In the genomic region with DNA sequence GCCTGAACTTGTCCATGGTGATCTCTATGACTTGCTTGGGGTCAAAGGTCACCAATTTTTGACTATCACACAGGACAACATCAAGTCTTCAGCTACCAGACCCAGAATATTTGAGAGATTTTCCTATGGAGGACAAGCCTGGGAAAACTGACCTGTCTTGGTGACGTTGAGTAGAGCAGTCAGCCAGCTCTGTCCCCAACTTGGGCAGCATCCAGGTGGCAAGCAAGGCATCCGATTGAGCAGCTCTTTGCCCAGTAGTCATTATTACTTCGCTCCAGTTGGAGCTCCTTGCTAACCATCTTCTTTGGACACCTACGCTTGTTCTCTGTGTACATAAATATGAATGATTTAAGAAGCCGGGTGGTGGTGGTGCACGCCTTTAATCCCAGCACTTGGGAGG, we compare ENCODE assay signal across 29 mouse cellular contexts. TPM values are rescaled to one million over a fixed set of nuclear protein-coding genes. Genes with fewer than 3 reads are reported as not detected.
DNase-seq lines count a peak whose midpoint lies in the region; ATAC-seq lines count a peak whose summit lies in the region.
"Had no signal": no experiment of that assay in that cellular context is flagged by ENCODE, and none has a peak within 500 bp of the region (broad histone marks: within the 10 kb centered on the region; RNA-seq: fewer than 3 reads in every experiment).

No protein-coding gene starts in this region.

- H3K9ac ChIP-seq in midbrain, embryonic 11.5 days (ENCODE audit: low read length): no peak overlapping the region
- H3K9ac ChIP-seq in midbrain, embryonic 16.5 days (ENCODE audit: low read depth, low read length): no peak overlapping the region
- H3K9ac ChIP-seq: embryonic facial prominence, embryonic 12.5 days; heart, embryonic 12.5 days; hindbrain, embryonic 14.5 days; limb, embryonic 13.5 days; liver, embryonic 12.5 days; liver, postnatal 0 days; midbrain, embryonic 13.5 days had no signal

- intact Hi-C loops in heart, postnatal 25 days (cut with DNase I): no loop called here

- H3K36me3 ChIP-seq in midbrain, embryonic 11.5 days (ENCODE audit: control insufficient read depth, insufficient read depth, low read length): no peaks in the 10 kb centered on the region
- 0 out of 2 replicates have a peak, but pooled peaks cover 2% of the 10 kb centered on the region for H3K36me3 ChIP-seq in midbrain, embryonic 16.5 days (ENCODE audit: control insufficient read depth, insufficient read depth, low read length)
- H3K36me3 ChIP-seq: embryonic facial prominence, embryonic 12.5 days; limb, embryonic 13.5 days; liver, embryonic 12.5 days had no signal

- H3K4me3 ChIP-seq in midbrain, embryonic 11.5 days (ENCODE audit: low read depth, low read length): no peak overlapping the region
- H3K4me3 ChIP-seq in midbrain, embryonic 16.5 days (ENCODE audit: low read depth, low read length): no peak overlapping the region
- H3K4me3 ChIP-seq: embryonic facial prominence, embryonic 12.5 days; gastrocnemius, adult 2 months; heart, embryonic 12.5 days; left cerebral cortex, adult 2 months; limb, embryonic 13.5 days; liver, embryonic 12.5 days; megakaryocyte, embryonic 14.5 days; midbrain, embryonic 13.5 days had no signal

- H3K27me3 ChIP-seq in midbrain, embryonic 11.5 days (ENCODE audit: control insufficient read depth, insufficient read depth, low read length): no peaks in the 10 kb centered on the region
- H3K27me3 ChIP-seq in midbrain, embryonic 16.5 days (ENCODE audit: control insufficient read depth, insufficient read depth, low read depth, low read length): no peaks in the 10 kb centered on the region
- H3K27me3 ChIP-seq: CH12.LX; embryonic facial prominence, embryonic 12.5 days; heart, embryonic 12.5 days; limb, embryonic 13.5 days; liver, embryonic 12.5 days; megakaryocyte, embryonic 14.5 days; midbrain, embryonic 13.5 days had no signal

- DNase-seq in adrenal gland, postnatal 10 days: peak; percentile 38
- no peak for DNase-seq in adrenal gland, postnatal 25 days
- DNase-seq in midbrain, embryonic 11.5 days (ENCODE audit: low spot score, missing footprints): peak; percentile 26
- DNase-seq in cerebellum, postnatal 14 days: peak; percentile 33 to 38
- DNase-seq in lung, postnatal 10 days: no peak
- DNase-seq in heart, postnatal 25 days (ENCODE audit: low spot score): no peak
- DNase-seq: adrenal gland, adult 8-10 months; embryo, embryonic 11 days; gastrocnemius, adult 2 months; gastrocnemius, postnatal 36 days; heart, adult 18-20 months; kidney, postnatal 25 days; liver, postnatal 0 days; lung, postnatal 4 days; thymus, postnatal 14 days had no signal

- no peaks in the 10 kb centered on the region for H3K4me1 ChIP-seq in midbrain, embryonic 11.5 days (ENCODE audit: control insufficient read depth, insufficient read depth, low read length)
- no peaks in the 10 kb centered on the region for H3K4me1 ChIP-seq in midbrain, embryonic 16.5 days (ENCODE audit: control insufficient read depth, insufficient read depth, low read length)
- H3K4me1 ChIP-seq: embryonic facial prominence, embryonic 12.5 days; heart, embryonic 12.5 days; limb, embryonic 13.5 days; liver, embryonic 12.5 days; megakaryocyte, embryonic 14.5 days; midbrain, embryonic 13.5 days had no signal

- no peak overlapping the region for H3K4me2 ChIP-seq in midbrain, embryonic 11.5 days
- no peak overlapping the region for H3K4me2 ChIP-seq in midbrain, embryonic 16.5 days (ENCODE audit: low read length)
- H3K4me2 ChIP-seq: embryonic facial prominence, embryonic 12.5 days; heart, embryonic 12.5 days; hindbrain, embryonic 14.5 days; limb, embryonic 13.5 days; liver, embryonic 12.5 days; midbrain, embryonic 13.5 days had no signal

- 82% methylated on average over 6 of the region's 6 CpGs for WGBS in midbrain, embryonic 11.5 days
- WGBS in midbrain, embryonic 16.5 days: 92% methylated on average over 6 of the region's 6 CpGs

- H3K27ac ChIP-seq in midbrain, embryonic 11.5 days (ENCODE audit: low read depth, low read length): no peak overlapping the region
- no peak overlapping the region for H3K27ac ChIP-seq in midbrain, embryonic 16.5 days (ENCODE audit: low read length)
- H3K27ac ChIP-seq: embryonic facial prominence, embryonic 12.5 days; gastrocnemius, adult 2 months; hindbrain, embryonic 14.5 days; left cerebral cortex, adult 2 months; limb, embryonic 13.5 days; liver, embryonic 12.5 days; midbrain, embryonic 13.5 days had no signal

- H3K9me3 ChIP-seq in midbrain, embryonic 11.5 days (ENCODE audit: control insufficient read depth, low read length): no peaks in the 10 kb centered on the region
- no peaks in the 10 kb centered on the region for H3K9me3 ChIP-seq in midbrain, embryonic 16.5 days (replicated peaks; ENCODE audit: control insufficient read depth, low read length, poor library complexity, severe bottlenecking)
- H3K9me3 ChIP-seq: embryonic facial prominence, embryonic 12.5 days; heart, embryonic 12.5 days; limb, embryonic 13.5 days; liver, embryonic 12.5 days; megakaryocyte, embryonic 14.5 days; midbrain, embryonic 13.5 days had no signal

- no peak for ATAC-seq in midbrain, embryonic 11.5 days (ENCODE audit: low FRiP score)
- ATAC-seq in midbrain, embryonic 16.5 days: no peak
- ATAC-seq: activated CD4-positive, CD25-positive, alpha-beta regulatory T cell, adult 4 months; forebrain, embryonic 14.5 days; intestine, postnatal 0 days; liver, embryonic 12.5 days; liver, postnatal 0 days; midbrain, embryonic 13.5 days had no signal

RNA-seq across cellular contexts. Expression of gene P2ry12, which starts 8.1 kb away (rescaled TPM):
- total RNA-seq in adrenal gland, postnatal 10 days (2021): 1 to 10 TPM; 3.3 to 3.5 TPM
- 1.4 and 3.2 TPM in 2 replicates for total RNA-seq in adrenal gland, postnatal 25 days (2021)
- 2.7 and 3.9 TPM in 2 replicates for polyA plus RNA-seq in midbrain, embryonic 11.5 days (2014; fragmentation: Nextera tagmentation; extraction: Ambion mirVana)
- 4.9 and 6.4 TPM in 2 replicates for polyA plus RNA-seq in midbrain, embryonic 16.5 days (2015; fragmentation: Nextera tagmentation; extraction: Ambion mirVana)
- 1 to 10 TPM; 2.1 to 3.1 TPM for total RNA-seq in heart, postnatal 25 days (2021)
- polyA plus RNA-seq: C2C12 had no signal

Comparison
In these comparisons a context has a peak if more than half of its experiments do, and no peak if none do; other contexts are left out.
1. DNase-seq: peak in adrenal gland, postnatal 10 days (single experiment), midbrain, embryonic 11.5 days (single experiment) and cerebellum, postnatal 14 days (2 of 2); none in adrenal gland, postnatal 25 days (single experiment), lung, postnatal 10 days (single experiment) and heart, postnatal 25 days (single experiment).